Mouse (Mus musculus) liver, adult 2 months (tissue): ENCODE measurements around the gene Aarsd1. TPM values are rescaled to one million over a fixed set of nuclear protein-coding genes. Genes with fewer than 3 reads are reported as not detected.

Experiments
- DNase-seq: peaks from one replicate; pipeline ENCODE4 v3.0.0-alpha.2; 2011; ENCODE audit warnings: low read depth, low spot score; ENCODE audit errors: extremely low read depth
- H3K27ac ChIP-seq: fragments of 200-500 bp; replicated peaks from 2 replicates; pipeline ENCODE4 v1.5.1; 2012; ENCODE audit warnings: low read depth, mild to moderate bottlenecking, control low read depth, inconsistent platforms, low read length; ENCODE audit not compliant: insufficient read depth
- H3K27me3 ChIP-seq: fragments of 200-500 bp; 2 replicates; pipeline ENCODE4 v1.6.1; 2012; ENCODE audit warnings: mild to moderate bottlenecking, moderate library complexity, low read length, inconsistent platforms; ENCODE audit not compliant: control insufficient read depth, insufficient read depth
- H3K36me3 ChIP-seq: fragments of 200-500 bp; 2 replicates; pipeline ENCODE4 v1.6.1; 2012; ENCODE audit warnings: low read length, inconsistent platforms; ENCODE audit not compliant: control insufficient read depth, insufficient read depth
- H3K4me1 ChIP-seq: fragments of 200-500 bp; 2 replicates; pipeline ENCODE4 v1.6.1; 2011; ENCODE audit warnings: low read length; ENCODE audit not compliant: control insufficient read depth, insufficient read depth
- H3K4me3 ChIP-seq: fragments of 200-500 bp; 2 replicates; pipeline ENCODE4 v1.5.1; 2011; ENCODE audit warnings: low read depth, mild to moderate bottlenecking, control low read depth, low read length, moderate library complexity; ENCODE audit not compliant: insufficient read depth
- H3K79me2 ChIP-seq: fragments of 200-500 bp; 2 replicates; pipeline ENCODE4 v1.6.1; 2012; ENCODE audit warnings: inconsistent platforms, mild to moderate bottlenecking, low read length, moderate library complexity; ENCODE audit not compliant: control insufficient read depth, insufficient read depth
- H3K9ac ChIP-seq: fragments of 200-500 bp; 2 replicates; pipeline ENCODE4 v1.6.1; 2012; ENCODE audit warnings: low read depth, mild to moderate bottlenecking, control low read depth, inconsistent platforms, low read length
- CTCF ChIP-seq: fragments of 200-500 bp; IDR thresholded peaks from 2 replicates; pipeline ENCODE4 v1.5.1; 2011; ENCODE audit warnings: low read depth, low read length, control low read depth
- POLR2A ChIP-seq: fragments of 200-500 bp; IDR thresholded peaks from 2 replicates; pipeline ENCODE4 v1.6.1; 2011; ENCODE audit warnings: low read length, control low read depth; ENCODE audit not compliant: insufficient read depth; ENCODE audit errors: extremely low read depth
- WGBS: fragments of 180-500 bp; shearing (Covaris S2); methylation state at CpG from one replicate; pipeline ENCODE4 v1.1.7; 2018; 5-methylcytosine and 5-hydroxymethylcytosine counted together
- polyA plus RNA-seq: library from polyadenylated mRNA; depleted of rRNA; stranded (reverse); fragments of >200 nt; gene quantifications from 2 replicates; pipeline ENCODE4 v1.2.3, GENCODE M21; 2012
- total RNA-seq: library from RNA; depleted of rRNA; stranded (reverse); fragments of >200 nt; gene quantifications from 2 replicates; pipeline ENCODE4 v1.2.3, GENCODE M21; 2014

Gene Aarsd1
- total and polyA plus RNA-seq, 2 experiments = 19.8 to 22.2 TPM

- WGBS = 93% methylated on average over 9 of the region's 9 CpGs
- Histone ChIP-seq H3K79me2 (no peaks in the 10 kb centered on the region; the same call in 1 of the 2 replicates), H3K27me3 (no peaks in the 10 kb centered on the region), H3K4me1 (peaks cover 3% of the 10 kb centered on the region), H3K9ac (no peak overlapping the region), H3K27ac (no peak overlapping the region), H3K36me3 (peaks cover 24% of the 10 kb centered on the region), H3K4me3 (no peak overlapping the region)
- TF ChIP-seq CTCF (no peak), POLR2A (no peak)
- no peak for DNase-seq
Measured at GRCm38 (mm10) chr11:101431327-101431726, 13.9 kb upstream of the Aarsd1 start.

GRCm38 (mm10) chr11:101426165-101426564 is 8.8 kb upstream of the Aarsd1 start:
- Histone ChIP-seq H3K79me2 (peaks cover 11% of the 10 kb centered on the region; the same call in 1 of the 2 replicates), H3K27ac (no peak overlapping the region), H3K9ac (no peak overlapping the region), H3K36me3 (peaks cover 10% of the 10 kb centered on the region), H3K4me1 (peaks cover 14% of the 10 kb centered on the region), H3K4me3 (peak overlapping the region; percentile 17; the same call in 1 of the 2 replicates), H3K27me3 (no peaks in the 10 kb centered on the region)
- TF ChIP-seq CTCF = no peak
- no peak for TF ChIP-seq POLR2A
- 61% methylated on average over 8 of the region's 8 CpGs for WGBS
- DNase-seq = no peak

- H3K27me3 ChIP-seq = no peaks in the 10 kb centered on the region
- H3K36me3 ChIP-seq = peaks cover 2% of the 10 kb centered on the region; the same call in 1 of the 2 replicates
- WGBS = under 1% methylated on average over 81 of the region's 81 CpGs
- H3K79me2 ChIP-seq = peaks cover 11% of the 10 kb centered on the region; the same call in 1 of the 2 replicates
- peak; percentile 80 for DNase-seq
- H3K4me3 ChIP-seq = peak within 1 kb of the TSS; percentile 97
- TF ChIP-seq POLR2A = peak; percentile 62; the same call in 1 of the 2 replicates
- TF ChIP-seq CTCF = 0 out of 2 replicates have a peak, but pooled peaks have one; percentile 23
- peak within 1 kb of the TSS; percentile 72 for H3K27ac ChIP-seq
- H3K4me1 ChIP-seq = peaks cover 14% of the 10 kb centered on the region
- peak within 1 kb of the TSS; percentile 95 for H3K9ac ChIP-seq
Measured at GRCm38 (mm10) chr11:101424925-101425813, 7.8 kb upstream of the Aarsd1 start, which contains the start of the genes Rundc1 and Ptges3l. TSS of gene Rundc1 (plus strand) at chr11:101425085. TSS of gene Ptges3l (minus strand) at chr11:101425333.

GRCm38 (mm10) chr11:101424105-101424851 is 6.9 kb upstream of the Aarsd1 start, which contains the start of gene Gm27029:
TSS of gene Gm27029 (minus strand) at chr11:101424796.
- peak within 1 kb of the TSS; percentile 97 for H3K4me3 ChIP-seq
- H3K79me2 ChIP-seq = peaks cover 11% of the 10 kb centered on the region; the same call in 1 of the 2 replicates
- no peaks in the 10 kb centered on the region for H3K27me3 ChIP-seq
- peak within 1 kb of the TSS; percentile 95 for H3K9ac ChIP-seq
- H3K27ac ChIP-seq = peak within 1 kb of the TSS; percentile 72
- H3K4me1 ChIP-seq = peaks cover 14% of the 10 kb centered on the region
- TF ChIP-seq POLR2A (no peak), CTCF (no peak)
- no peaks in the 10 kb centered on the region for H3K36me3 ChIP-seq
- no peak for DNase-seq
- 10% methylated on average over 23 of the region's 23 CpGs for WGBS

- TF ChIP-seq POLR2A (no peak), CTCF (no peak)
- H3K27ac ChIP-seq = no peak overlapping the region
Measured at GRCm38 (mm10) chr11:101420148-101420547, 2.7 kb upstream of the Aarsd1 start.

More at GRCm38 (mm10) chr11:101420148-101420547, 2.7 kb upstream of the Aarsd1 start:
- Histone ChIP-seq H3K9ac (no peak overlapping the region), H3K4me1 (peaks cover 5% of the 10 kb centered on the region; the same call in 1 of the 2 replicates), H3K27me3 (no peaks in the 10 kb centered on the region), H3K36me3 (no peaks in the 10 kb centered on the region), H3K79me2 (0 out of 2 replicates have a peak, but pooled peaks cover 2% of the 10 kb centered on the region), H3K4me3 (no peak overlapping the region)
- DNase-seq = no peak
- WGBS = 86% methylated on average over 5 of the region's 5 CpGs
